Mouse (Mus musculus): ENCODE data around the gene Znrf3. TPM values are rescaled to one million over a fixed set of nuclear protein-coding genes. Genes with fewer than 3 reads are reported as not detected.

Znrf3 gene
- total RNA-seq, 2 experiments from 2014 or later = 22.0 to 25.1 TPM

DNA sequence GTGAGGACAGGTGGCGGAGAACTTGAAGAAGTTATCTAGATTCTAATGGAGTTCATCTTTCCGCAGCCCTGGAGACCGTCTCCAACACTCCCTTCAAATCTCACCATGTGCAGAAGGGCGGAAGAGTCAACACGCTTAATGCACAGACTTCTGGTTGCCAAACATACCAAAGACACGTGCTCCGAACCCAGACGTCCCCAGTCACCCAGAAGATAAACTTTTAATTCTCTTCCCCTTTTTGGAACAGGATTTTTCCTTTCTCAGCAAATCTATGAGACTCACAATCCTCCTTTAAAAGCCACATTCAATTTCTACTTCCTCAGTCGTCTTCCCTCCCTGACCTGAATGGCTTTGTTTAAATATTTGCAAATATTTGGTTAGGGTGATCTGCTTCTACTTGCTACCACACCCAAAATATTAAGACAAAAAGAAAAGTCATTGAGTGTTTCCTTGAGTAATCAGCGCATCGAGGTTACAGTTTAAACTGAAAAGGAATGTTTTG is 856 bp upstream of the Znrf3 start:
- intact Hi-C loops (cut with DNase I) = loop anchor here (10.0 kb wide), 1 partner anchor 151 kb away; no protein-coding TSS in a partner anchor
- no peak for DNase-seq (ENCODE audit: extremely low spot score in 1 of 2, low spot score in 2 of 2)

DNA sequence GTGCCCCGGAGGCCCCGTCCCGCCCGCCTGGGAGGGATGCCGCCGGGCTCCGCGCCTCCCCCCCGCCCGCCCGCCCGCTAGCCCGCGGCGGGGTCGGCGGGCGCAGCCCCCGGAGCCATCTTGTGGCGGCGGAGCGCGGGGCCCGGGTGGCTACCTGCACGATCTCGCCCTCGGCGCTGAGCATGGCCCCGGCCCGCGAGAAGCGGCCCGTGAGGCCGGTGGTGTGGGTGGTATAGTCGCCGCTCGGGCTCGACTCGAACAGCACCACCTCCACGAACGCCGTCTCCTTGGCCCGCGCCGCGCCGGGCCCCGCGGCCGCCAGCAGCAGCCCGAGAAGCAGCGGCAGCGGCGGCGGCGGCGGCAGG is 431 bp downstream of the Znrf3 start:
- intact Hi-C loops (cut with DNase I) = loop anchor here (10.0 kb wide), 1 partner anchor 149 kb away; no protein-coding TSS in a partner anchor
- DNase-seq (ENCODE audit: extremely low spot score in 1 of 2, low spot score in 2 of 2) = peak in 1 of 2 experiments; percentile 58

DNA sequence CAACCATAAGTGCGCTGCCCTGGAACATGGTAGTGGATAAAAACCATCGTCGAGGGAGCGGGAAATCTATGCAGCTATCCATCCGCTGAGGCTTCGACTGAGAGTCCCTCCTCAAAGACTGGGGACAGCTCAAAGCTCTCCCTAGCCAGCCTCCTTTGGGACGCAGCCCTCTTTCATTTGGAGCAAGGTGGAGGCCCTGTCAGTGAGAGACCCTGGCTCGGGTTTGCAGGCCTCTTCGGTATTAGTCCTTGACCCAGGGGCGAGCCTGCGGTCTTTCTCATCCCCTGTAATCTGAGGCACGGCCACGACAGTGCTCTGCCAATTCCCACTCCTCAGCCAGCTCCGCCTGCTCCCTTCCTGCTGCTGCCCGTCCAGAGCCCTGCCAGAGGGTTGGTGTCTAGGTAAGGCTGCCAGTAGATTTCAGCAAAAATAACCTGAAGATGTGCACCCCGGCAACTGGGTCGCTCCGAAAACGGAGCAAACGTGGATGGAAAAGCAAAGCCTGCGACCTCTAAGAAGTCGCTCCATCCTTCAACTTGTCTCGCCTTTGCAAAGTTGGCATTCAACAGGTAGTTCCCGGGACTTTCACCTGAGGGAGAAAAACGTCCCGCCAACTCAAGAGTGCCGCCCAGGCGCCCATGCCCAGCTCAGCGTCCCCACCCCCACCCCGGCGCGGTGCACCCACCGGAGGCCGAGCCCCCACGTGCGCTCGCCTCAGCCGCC is 975 bp downstream of the Znrf3 start:
- DNase-seq (ENCODE audit: extremely low spot score in 1 of 2, low spot score in 2 of 2) = peak in 1 of 2 experiments; percentile 37
- intact Hi-C loops (cut with DNase I) = loop anchor here (10.0 kb wide), 1 partner anchor 149 kb away; no protein-coding TSS in a partner anchor

DNA sequence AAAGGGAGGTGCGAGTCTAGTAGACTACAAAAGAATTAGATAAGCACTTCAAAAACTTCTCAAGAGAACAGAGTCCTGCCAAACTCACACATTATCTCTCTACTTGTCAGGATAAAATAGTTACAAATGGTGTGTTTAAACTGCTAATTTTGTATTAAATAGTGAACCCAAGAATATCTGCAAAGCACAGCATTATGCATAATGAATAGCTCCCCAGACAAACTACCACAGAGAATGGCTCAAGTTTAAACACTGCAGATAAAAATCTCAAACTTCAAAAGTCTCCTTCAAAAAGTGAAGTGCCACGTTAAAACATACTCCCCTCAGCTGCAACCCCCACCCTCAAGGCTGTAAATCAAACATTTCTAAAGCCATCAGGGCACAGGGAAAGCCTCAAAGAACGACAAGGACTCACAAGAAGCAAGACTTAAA is 2.0 kb downstream of the Znrf3 start:
- intact Hi-C loops (cut with DNase I) = loop anchor here (10.0 kb wide), 1 partner anchor 148 kb away; no protein-coding TSS in a partner anchor
- DNase-seq (ENCODE audit: extremely low spot score in 1 of 2, low spot score in 2 of 2) = no peak

DNA sequence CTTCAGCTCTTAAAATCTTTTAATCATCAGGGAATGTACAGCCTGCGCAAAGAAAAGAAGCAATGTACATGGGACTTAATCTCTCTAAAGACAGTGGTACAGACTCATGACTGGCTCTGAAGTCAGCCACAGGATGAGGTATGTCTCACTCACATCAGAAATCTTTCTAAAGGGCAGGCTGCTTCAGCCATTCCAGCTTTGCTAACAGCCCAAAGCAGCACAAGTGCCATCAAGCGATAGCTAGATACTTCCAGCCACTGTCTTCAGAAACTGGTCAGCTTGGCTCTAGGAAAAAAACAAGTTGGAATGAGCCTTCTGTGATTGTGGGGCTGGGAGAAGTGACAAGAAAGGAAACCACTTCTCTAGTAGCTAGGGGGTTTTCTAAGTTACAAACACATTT is 7.0 kb downstream of the Znrf3 start:
- no peak for DNase-seq (ENCODE audit: extremely low spot score in 1 of 2, low spot score in 2 of 2)
- intact Hi-C loops (cut with DNase I) = no loop called here

DNA sequence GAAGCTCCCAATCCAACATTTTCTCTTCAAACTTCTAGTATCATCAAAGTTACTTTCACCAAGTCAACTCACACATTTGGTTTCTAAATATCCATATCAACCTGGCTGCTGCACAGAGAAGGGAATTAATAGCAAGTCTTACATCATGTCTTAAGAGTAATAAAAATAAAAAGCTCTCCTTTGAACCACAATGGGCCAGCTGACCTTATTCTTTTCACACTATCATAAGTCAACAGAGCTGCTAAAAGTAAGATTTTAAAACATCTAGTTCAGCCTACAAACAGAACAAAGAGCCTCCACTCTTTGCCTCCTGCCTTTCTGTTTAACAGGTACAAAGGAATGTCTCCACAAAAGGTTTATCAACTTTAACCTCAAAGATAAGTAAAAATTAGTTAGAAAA is 7.7 kb downstream of the Znrf3 start:
- no peak for DNase-seq (ENCODE audit: extremely low spot score in 1 of 2, low spot score in 2 of 2)
- intact Hi-C loops (cut with DNase I) = no loop called here

DNA sequence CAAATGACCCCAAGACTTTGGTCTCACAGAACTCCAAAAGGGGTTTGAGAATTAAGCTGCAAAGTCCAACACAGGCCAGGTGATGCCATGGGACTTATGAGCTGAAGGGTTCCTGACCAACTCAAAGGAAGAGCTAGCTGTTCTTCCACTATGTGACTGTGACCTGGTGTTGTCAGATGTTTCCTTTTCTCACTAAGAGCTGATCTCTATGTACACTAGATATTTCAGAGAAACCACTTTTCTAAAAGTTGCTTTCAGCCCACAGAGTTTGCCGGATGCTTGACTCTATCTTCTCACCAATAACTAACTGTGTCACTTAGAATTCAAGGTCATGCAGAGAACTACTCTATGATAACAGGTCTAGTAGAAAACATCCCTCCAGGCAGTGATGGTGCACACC is 9.2 kb downstream of the Znrf3 start:
- no peak for DNase-seq (ENCODE audit: extremely low spot score in 1 of 2, low spot score in 2 of 2)
- intact Hi-C loops (cut with DNase I) = no loop called here

DNA sequence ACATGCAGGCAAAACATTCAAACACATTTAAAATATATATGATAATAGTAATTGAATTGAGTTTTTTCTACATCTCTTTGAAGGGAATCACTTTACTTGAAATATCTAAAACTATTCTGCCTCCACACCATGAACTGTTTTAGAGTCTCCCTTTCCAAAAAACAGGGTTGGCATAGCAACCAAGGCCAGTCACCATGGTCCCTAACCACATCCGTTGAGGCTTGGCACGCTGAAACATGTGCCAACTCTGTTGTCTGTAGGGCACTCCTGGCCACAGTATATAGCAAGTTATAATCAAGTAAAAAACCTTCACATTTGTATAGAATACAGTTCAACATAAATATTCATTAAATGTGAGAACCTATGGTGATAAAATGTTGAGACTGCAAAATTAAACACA is 12.3 kb downstream of the Znrf3 start:
- intact Hi-C loops (cut with DNase I) = no loop called here
- DNase-seq (ENCODE audit: extremely low spot score in 1 of 2, low spot score in 2 of 2) = no peak

DNA sequence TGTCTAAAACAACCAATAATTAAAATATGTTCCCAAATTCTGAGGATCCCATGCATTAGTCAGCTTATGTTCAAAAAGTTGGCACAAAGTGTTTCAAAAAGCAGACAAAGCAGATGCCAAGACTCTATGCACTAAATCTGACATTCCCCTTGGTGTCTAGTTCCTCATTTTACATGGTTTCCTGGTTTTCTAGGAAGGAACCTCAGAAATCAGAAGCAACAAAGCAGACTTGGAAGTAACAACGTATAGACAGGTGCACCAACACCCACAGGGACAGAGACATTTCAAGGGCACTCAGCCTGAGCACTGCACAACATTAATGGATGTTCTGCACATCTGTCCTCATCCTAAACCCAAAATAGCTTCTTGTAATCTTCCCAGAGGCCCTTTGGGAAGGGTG is 13.8 kb downstream of the Znrf3 start:
- DNase-seq (ENCODE audit: extremely low spot score in 1 of 2, low spot score in 2 of 2) = no peak
- intact Hi-C loops (cut with DNase I) = no loop called here

DNA sequence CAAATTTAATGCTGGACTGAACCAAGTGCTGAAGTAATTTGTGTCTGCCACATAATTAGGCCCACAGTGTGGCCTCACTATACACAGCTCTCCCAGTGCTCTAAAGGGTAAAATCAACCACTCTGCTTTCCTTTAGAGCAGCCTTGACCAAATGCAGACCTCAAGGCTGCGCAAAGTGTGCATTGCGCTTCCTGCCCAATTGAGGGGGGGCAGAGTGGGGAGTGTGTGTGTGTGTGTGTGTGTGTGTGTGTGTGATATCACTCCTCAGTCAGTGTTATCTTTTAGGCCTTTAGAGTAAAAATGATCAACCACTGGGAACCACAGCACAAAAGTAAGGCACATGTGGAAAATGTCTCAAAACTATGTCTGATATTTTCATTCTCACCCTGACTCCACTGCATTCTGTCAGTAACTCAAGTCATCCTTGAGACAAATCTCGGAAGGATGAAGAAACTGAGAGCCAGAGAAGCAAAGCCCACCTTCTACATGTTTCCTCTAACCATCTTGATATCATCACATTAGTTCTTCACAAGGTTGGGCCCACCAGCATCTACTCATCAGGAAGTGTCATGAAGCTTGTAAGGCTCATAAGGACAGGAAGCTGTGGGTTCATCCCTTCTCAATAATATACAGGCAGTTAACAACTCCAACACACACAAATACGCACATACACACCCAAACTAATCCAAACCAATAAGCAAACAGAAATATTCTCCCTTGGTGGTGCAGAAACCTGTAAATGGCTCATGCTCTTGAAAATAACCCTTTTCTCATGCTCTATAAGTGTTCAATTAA is 15.1 kb downstream of the Znrf3 start:
- intact Hi-C loops (cut with DNase I) = no loop called here
- DNase-seq (ENCODE audit: extremely low spot score in 1 of 2, low spot score in 2 of 2) = no peak

DNA sequence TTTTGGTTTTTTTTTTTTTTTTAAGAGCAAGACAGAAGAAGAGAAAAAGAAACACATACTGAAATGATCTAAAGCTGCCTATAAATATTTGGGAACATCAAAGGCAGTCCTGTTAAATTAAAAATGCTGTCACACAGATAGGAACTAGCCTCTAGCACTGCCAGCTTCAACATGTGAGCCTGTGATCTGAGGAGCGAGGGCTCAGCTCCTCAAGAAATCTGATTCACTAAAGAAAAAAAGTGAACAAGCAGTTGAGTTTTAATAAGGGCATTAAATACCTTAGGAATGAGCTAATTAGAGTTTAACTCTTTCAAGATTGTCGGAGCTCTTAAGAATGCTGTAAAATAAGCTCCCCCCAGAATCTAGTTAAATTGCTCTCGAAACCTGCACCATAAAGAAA is 17.4 kb downstream of the Znrf3 start:
- DNase-seq (ENCODE audit: extremely low spot score in 1 of 2, low spot score in 2 of 2) = no peak
- intact Hi-C loops (cut with DNase I) = no loop called here

DNA sequence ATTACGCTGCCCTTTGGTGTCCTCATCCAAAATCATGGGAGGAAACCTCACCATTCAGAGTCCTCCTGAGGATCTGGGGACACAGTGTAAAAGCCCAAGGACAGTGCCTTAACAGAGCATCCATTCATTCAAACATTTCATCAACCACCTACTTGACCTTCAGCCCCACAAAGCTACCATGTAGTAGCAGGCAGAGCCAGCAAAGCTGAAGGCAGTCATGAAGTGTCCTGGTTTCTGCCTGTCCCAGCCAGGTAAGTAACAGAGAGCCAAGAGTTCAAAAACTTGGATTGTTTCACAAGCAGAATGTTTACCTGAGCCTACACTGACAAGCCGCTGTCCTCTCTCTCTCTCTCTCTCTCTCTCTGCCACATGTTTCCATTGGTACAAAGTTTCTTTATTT is 18.3 kb downstream of the Znrf3 start:
- no peak for DNase-seq (ENCODE audit: extremely low spot score in 1 of 2, low spot score in 2 of 2)
- intact Hi-C loops (cut with DNase I) = no loop called here

DNA sequence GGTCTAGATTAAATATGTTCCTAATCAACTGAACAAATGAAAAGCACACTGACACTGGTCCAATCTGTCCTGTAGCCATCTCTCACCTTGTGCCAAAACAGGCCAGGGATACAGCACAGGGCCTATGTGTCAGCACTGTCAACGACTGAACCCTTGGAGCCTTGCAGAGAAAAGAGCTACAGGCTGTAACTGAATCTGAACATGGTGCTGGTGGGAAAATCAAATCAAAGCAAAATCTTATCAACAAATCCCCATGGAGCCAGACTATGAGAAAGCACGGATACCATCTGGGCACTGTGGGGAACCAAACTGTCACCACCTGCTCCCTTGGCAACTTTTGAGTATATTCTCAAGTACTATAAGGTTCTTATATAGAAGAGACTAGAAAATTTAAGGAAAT is 19.5 kb downstream of the Znrf3 start:
- intact Hi-C loops (cut with DNase I) = no loop called here
- peak; percentile 20 to 36 for DNase-seq (ENCODE audit: extremely low spot score in 1 of 2, low spot score in 2 of 2)

DNA sequence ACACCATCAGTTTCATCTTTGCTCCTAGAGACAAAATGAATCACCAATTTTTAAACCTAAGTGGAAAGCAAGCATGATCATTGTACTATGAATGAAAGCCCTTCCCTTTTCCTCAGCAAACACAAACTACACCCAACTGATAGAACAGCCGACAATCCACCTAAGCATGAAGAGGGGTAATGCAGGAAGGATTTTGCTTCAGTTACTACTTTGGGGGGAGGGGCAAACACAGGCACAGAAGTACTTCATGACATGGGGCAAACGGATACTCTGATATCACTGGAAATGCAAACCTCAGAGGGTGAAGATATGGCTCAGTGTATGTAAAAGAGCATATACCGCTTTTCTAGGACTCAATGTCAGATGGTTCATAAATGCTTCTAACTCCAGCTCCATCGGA is 20.5 kb downstream of the Znrf3 start:
- intact Hi-C loops (cut with DNase I) = no loop called here
- no peak for DNase-seq (ENCODE audit: extremely low spot score in 1 of 2, low spot score in 2 of 2)

DNA sequence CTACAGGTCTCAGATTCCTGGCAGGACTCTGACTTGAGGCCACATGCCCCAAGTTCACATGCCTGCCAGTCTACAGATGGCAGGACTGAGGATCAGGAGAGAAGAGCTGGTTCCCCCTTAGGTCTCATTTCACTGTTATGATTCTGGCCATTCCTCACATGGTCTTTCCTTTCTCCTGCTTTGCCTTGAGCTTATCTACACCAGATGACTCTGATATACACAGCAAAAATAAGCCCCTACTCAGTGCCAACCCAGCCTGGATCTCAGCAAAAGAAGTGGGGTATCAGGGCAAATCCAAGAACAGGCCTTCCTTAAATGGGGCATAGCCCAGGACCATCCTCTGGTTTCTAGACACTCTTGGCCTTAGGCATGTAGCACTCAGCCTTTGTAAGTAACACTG is 21.6 kb downstream of the Znrf3 start:
- DNase-seq (ENCODE audit: extremely low spot score in 1 of 2, low spot score in 2 of 2) = no peak
- intact Hi-C loops (cut with DNase I) = no loop called here

DNA sequence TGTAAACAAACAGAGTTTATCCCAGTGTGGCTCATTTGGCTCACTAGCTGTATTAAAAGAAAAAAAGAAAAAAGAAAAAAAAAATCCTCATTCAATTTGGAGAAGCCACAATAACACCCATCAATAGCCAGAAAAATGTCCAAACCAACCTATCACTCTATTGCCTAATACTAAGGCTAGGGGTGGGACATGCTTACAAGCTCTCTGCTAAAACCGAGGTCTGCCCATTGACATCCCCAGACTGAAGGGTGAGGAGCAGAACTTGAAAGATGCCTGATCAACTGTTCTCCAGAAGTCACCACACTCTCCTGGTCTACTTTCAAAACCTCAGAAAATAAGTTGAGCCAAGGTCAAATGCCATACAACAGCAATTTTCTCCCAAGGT is 22.4 kb downstream of the Znrf3 start:
- no peak for DNase-seq (ENCODE audit: extremely low spot score in 1 of 2, low spot score in 2 of 2)
- intact Hi-C loops (cut with DNase I) = no loop called here

DNA sequence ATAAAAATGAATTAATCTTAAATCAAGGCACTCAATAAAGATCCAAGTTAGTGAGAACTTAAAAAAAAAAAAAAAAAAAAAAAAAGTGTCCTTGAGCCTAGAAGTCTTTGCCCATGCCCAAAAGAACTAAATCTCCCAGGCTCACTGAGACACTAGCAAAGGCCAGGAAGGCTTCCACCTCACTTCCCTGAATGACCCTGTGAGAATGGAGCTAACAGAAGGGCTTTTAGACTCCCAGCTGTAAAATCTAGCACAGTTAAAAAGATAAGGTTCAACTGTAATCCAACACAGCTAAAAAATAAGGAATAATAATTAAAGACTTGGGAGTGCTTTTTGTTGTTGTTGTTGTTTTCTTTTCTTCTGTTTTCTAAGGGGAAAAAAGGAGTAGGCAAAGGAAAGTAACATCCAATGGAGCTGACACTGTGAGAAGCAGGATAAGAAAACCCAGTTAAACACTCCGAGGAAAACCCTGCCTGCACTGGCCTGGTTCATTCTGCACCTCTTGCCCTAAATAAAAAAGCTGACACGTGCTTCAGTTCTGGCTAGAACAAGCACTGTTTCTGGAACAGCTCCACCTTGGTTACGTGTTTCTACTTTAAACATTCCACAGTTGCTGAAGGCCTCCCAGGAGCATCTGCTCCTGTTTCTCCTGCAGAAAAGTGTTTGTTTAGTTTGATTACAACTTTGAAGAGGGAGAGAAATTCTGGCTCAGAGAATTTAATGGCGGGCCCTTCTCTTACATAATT is 23.0 kb downstream of the Znrf3 start:
- DNase-seq (ENCODE audit: extremely low spot score in 1 of 2, low spot score in 2 of 2) = peak; percentile 33 to 60
- intact Hi-C loops (cut with DNase I) = no loop called here

DNA sequence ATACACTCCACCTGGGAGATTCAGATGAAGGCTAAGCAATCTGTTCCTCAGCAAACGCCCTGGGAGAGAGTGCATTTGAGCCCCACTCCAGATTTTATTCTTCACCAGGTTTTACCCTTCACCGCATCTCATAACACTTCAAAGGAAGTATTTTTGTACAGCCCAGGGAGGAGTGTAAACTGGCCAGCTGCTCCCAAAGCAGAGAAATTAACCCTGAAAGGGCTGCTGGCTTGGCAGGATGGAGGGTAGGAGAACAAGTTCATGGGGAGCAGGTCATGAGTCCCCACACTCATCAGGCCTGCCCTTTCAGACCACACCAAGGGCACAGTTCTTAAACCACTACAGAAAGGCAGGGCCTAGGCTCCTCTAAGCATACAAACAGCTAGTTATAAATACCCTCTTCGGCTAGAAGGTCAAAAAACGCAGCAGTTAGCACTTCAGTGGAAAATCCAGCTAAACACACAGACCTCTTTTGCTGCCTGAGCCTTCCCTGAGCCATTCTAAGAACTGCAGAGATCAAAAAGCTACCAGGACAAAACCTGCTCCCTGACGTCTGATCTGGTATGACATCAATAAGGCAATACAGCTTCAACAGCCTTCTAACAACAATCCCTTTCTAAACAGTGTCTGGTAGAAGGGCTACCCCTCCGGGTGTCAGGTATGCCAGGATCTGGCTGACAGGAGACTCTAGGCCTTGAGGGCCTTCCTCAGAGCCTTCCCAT is 28.9 kb downstream of the Znrf3 start:
- intact Hi-C loops (cut with DNase I) = no loop called here
- peak; percentile 21 to 52 for DNase-seq (ENCODE audit: extremely low spot score in 1 of 2, low spot score in 2 of 2)
